Mouse (Mus musculus): Measurements from ENCODE around the gene Sdccag8.

The Sdccag8 gene

DNA sequence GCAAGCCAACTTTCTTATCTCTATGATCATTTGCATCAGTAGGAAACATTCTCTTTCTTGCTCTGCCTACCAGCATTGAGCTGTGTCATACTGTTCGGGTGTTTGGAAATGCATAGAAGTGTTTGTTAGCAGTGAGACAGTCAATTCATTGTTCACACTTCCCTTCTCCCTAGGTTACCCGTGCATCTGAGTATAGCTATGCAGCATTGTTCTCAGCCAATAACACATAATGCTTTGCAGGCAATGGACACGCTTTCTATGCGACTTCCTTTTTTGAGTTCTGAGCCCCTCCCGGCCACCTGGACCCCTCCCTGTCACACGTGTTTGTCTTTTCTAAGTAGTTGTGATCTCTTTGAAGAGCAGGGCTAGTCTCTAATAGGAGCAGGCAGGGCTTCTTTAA is 171.8 kb downstream of the Sdccag8 start:
- DNase-seq (ENCODE audit: low spot score) = no peak

DNA sequence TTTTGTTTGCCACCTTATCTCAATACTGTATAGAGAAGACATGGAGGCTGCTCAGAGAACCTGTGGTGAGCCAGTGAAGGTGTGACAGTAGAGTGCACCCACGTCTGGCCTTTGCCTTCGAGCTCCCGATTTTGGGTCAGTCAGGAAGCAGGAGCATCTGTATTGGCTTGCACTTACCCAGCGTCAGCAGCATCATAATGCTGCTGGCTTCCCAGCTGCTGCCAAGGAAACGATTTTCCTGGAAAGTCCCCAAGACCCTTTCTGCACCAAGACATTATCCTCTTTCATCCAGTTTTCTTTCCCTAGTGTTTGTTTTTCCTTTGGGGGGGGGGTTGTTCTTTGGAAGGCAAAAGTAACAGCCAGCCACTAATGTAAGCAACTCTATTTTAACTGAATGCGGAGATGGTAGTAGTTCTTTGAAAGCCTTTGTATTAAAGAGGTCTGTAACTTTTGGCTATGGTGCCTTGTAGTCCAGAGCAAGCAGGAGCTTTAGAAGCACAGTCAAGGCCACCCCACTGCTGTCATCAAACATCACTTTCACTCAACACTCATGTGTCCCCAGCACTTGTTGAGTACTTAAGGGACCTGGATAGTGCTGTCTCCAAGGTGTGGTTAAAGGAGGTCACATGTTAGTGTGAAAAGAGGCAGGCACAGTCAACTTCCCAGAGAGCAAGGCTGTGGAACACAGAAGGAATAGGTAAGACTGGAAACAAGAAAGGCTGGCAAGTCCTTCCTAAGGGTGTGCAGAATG is 172.7 kb downstream of the Sdccag8 start:
- no peak for DNase-seq (ENCODE audit: low spot score)

DNA sequence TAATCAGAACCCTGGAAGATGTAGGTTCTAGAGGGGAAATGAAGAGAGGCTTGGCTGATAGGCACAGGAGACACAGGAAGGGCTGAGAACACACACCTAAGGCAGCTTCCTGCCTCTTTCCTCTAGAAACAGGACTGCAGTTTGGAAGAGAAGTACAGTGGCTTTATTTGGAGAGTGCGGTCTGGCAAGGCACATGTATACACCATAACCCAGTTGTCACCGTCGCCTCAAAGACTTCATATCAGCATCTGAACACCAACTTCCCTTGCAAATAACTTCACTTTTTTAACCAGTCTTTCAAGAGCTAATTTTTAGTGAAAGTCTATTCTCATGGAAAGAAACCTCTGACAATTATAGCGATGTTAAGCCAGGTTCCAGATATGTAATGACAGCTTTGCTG is 177.0 kb downstream of the Sdccag8 start:
- no peak for DNase-seq (ENCODE audit: low spot score)

DNA sequence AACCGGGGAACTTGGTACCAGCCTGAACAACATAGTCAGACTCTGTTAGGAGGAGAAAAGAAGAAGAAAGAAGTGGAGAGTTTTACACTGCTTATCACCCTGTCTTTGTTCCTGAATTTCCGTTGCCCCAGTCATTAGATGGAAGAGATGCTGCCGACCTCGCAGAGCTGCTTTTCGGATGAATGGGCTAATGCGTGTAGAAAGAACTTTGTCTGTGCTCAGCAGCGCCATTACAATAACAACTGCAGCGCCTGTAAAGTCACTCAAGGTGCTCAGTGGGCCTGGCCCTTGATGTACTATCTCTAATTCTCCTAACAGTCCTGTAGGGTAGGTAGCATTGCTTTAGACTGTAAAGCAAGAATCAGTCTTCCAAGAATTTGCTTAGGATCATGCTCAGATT is 178.1 kb downstream of the Sdccag8 start:
- no peak for DNase-seq (ENCODE audit: low spot score)

DNA sequence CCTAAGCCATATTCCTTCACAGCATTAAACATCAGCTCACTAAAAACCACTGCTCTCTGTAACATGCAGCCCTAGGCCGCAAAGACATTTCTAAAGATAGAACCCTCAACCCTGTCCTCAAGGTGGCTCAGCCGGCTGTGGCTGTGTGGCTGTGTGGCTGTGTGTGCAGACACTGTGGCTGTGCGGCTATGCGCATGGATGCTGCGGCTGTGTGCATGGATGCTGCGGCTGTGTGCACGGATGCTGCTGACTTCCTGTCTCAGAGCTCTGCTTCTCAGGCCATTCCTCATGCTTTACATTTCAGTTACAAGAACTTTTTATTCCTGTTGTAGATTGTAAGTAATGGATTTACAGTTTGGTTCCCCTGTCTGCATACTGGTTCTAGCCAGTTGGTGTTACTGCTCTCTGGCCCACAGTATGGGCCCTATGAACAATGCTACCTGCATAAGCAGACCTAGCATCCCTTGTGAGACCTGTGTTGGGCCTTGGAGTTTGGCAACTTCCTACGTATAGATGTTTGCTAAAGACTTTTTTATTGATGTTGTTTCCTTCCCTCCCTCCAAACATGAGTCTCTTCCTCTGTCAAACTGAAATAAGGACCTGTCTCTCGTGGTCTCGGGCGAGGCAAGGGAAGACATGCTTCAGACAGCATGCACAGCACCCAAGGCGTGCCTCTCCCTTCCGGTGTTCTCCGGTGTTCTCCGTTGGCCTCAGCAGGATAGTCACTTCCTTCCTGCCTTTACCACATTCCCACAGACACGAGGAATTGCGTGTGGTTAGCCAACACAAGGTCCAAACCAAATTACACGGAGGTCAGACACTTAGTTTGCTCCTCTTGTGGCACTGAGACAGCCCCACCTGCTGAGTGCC is 178.9 kb downstream of the Sdccag8 start:
- DNase-seq (ENCODE audit: low spot score) = no peak

DNA sequence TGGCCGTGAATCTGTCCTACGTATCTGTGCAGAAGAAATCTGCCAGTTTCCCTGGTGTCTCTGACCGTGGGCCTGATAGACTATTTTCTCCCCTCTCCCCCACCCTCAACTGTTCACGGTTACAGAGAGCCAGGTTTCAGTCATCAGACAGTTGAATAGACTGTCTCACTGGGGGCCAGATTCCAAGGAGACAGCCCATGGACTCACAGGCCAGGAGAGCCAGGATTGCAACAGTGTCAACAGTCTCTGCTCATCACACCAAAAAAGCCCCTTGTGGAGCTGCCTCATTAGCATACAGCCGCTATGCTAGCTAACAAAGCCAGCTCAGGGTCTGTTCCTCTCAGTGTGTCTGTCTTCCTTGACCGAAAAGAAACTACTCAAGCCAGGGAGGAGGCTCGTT is 179.6 kb downstream of the Sdccag8 start:
- no peak for DNase-seq (ENCODE audit: low spot score)

DNA sequence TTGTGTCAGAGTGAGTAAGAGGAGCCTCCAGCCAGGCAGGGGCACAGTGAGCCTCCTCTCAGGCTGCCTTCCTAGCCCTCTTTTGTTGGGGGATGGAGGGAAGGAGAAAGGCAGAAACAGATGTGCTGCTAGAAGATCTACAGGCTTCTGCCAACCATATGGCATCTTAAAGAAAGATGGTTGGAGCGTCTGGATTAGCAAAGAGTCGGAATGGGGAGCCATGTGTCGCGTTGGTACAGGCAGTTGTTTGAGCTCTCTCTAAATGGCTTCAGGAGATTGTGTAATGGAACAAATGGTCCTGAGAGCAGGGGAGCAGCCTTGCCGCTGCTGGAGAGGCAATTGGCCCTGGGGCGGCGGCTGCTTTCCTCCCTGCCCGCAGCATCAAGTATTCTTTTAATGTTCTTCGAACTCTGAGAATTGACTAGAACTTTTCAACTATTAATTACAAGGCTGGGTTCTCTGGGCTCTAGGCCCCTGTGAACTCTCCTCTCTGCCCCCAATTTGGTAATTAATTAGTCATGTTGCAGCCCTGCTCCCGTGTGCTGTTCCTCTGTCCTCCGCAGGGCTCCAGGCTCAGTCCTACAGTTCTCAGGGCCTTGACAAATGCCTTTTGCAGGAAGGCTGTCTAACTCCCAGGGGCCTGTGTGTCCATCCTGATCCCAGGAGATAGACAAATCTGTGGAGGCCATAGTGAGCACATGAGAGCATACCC is 180.4 kb downstream of the Sdccag8 start:
- no peak for DNase-seq (ENCODE audit: low spot score)

DNA sequence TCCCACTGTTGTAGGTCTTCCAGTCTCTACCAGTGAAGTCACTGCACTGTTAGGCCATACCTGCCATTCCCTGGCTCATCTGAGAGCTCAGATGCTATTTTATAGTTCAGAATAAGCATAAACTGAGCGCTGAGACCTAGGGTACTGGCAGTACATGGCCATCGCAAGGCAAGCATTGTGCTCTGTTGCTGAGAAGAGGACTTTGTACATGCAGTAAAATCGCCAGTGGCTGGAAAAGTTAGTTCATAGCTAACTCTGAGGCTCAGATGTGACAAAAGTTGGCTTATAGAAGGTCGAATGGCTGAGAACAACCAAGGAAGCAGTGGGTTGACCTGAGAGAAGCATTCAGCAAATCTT is 180.9 kb downstream of the Sdccag8 start:
- no peak for DNase-seq (ENCODE audit: low spot score)

DNA sequence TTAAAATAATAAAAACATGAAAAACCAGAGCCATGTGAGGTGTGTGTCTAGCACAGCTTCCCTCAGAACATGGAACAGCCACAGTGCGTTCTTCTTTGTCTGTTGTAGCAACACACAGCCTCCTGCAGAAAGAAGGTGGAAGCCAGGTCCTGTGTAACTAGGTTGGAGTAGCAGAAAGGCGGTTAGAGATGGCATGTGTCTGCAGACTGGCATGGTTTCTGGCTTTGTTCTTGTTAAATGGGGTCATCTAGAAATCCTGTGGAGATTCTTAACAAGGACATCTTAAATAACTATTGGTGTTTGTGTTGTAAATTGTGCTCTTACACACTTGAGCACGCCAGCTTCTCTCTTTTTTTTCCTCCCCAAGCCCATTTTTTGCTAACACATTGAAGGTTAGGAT is 181.7 kb downstream of the Sdccag8 start:
- DNase-seq (ENCODE audit: low spot score) = no peak

DNA sequence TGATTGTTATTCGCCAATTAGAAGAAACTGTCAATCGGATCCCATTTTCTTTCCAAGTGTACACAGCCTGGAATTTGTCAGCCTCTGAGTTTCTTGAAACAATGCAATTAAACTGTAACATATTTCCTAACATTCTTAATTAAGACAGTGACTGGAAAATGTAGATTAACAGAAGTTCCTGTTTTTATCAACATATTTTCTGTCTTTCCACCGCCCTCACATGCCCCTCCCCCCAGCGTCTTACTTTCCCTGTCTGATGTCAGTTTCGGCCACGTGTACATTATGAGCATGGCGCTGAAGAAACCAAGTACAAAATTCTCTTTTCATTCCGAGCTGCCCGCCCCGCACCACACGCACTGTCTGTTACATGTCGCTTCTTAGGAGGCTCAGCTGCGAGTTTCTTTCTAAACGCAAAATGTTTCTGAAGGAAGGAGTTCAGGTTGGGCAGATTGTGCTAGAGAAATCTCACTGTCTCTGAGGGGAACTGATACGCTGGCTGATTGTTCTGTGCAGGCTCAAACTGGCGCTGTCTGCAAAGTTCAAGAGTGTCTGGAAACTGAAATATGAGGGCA is 182.3 kb downstream of the Sdccag8 start:
- DNase-seq (ENCODE audit: low spot score) = no peak

DNA sequence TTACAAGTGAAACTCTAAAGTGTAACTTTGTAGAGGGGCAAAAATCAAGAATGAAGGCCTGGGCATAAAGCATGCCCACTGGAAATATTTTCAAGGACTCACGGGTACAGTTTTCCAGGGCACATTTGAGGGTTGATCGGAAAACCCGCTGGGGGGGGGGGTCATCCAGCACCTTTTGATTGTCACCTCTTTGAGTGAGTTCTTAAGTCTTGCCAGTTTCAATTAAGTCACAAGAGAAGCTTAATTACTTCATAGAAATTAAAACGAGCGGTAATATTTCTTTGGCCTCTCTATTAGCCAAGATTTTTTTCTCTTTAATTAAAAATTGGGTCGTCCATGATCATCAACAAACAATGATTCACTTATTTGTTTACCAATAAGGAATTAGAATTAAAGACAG is 182.8 kb downstream of the Sdccag8 start:
- no peak for DNase-seq (ENCODE audit: low spot score)

DNA sequence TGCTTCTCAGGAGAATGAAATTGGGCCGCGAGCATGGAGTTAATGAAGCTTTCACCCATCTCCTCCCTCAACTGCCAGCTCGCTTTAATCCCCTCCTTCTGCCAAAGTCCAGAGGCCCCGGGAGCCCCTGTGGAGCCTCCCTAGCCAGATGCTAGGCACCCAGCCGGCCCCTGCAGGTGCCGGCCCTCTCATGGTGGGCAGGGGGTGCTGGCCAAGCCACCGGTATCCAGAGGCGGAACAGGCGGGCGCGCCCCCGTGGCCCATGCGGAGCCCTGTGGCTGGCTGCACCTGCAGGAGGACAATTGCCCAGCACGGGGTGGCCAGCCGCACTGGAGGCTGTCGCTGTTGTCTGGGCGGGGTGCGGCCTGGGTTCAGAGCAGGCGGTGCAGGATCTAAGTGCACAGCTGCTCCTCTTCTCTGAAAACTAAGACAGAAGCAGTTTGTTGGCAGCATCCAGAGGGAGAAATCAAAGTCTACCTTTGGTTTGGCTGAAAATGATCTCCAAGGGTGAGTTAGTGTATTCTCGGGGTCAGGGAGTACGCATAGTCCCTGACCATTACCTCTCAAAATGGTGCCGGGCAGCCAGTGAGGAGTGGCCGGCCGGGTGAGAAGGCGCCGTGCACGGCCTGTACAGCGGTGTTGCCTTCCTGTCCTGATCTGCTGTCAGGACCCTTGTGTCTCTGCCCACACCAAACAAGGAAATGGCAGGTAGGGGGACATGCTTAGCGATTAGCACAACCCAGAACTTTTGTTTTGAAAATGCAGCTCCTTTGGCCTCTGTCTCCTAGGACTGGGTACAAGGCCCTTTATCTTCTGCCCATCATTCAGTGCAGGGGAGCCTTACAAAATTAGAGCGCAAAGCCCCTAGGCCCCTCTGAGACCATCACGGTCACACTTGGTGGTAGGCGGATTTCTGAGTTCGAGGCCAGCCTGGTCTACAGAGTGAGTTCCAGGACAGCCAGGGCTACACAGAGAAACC is 183.5 kb downstream of the Sdccag8 start:
- no peak for DNase-seq (ENCODE audit: low spot score)

DNA sequence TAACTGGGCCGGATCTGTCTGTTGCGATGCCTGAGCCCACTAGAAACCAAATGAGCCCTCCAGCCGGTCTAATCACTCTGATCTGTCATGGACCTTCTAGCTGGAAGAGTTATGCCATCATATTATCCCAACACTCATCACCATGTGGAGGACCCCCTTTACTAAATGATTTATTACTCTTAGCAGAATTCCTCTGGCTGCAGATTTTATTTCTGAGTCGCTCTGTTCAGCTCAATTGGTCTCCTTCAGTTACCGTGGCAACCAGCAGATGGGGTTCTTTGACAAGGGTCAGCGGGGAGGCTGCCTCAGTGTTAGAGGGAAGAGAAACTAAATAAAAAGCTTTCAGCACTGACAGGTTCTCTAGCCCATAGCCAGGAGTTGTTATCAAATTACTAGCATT is 184.6 kb downstream of the Sdccag8 start:
- no peak for DNase-seq (ENCODE audit: low spot score)

DNA sequence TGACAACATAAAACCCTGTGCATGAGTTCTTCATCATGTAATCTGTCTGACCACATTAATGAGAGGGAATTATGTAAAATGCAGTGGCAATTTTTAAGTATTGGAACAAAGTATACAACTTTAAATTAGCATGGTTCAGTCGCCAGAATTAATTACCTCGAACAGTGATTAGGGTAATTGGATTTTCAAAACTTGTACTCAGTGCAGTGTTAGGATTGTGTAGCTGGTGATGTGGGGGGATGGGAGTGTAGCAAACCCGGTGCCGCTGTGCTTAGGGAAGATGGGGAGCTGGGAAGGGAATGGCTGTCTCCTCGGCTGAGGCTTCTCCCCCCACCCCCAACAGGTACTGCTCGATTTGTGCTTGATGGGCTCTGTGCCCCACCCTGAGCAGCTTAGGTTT is 188.5 kb downstream of the Sdccag8 start:
- DNase-seq (ENCODE audit: low spot score) = no peak

DNA sequence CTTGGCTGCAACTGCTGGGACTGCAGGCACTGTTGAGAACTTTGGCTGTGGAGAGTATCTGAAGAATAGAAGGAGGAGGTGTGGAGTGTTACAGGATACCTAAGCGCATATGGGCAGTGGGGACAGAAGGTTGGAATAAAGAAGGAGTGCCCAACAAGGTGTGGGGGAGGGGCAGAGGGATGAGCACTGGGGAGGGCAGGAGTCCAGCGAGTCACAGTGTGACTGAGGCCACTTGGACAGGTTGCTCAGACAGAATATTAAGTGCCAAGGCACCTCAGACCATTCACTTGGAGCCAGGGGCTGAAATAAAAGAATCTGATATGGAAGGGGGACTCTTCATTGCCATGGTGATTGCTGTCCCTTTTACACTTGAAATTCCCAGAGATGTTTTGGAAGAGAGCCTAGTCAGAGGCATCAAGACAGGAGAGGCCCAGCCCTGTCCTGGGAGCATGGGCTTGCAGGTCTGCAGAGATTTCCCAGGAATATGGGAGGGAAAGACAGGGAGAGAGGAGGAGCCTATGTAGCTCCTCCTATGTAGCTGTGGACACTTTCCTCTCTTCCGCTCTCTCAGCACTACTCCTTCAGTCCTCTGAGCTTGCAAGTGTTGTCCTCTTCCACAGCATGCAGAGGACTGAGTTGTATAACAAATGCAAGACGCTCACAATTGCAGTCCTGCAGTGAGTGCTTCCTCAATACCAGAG is 189.7 kb downstream of the Sdccag8 start:
- DNase-seq (ENCODE audit: low spot score) = no peak

DNA sequence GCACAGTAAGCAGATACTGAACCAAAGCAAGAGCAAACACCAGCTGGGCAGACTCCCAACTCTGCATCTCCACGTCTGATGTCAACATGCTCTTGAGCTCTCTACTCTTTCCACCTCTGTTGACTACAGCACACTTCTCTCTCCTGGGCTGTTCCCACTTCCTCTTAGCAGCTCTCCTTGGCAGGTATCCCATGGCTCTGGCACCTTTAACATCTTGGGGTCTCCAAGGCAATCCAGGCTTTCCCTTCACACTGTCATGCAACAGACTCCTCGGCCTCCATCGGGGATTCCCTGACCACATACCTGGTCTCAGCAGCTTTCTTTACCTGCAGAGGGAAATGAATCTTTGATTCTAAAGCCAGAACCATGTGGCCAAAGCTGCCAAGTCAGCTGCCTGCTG is 192.9 kb downstream of the Sdccag8 start:
- DNase-seq (ENCODE audit: low spot score) = no peak

DNA sequence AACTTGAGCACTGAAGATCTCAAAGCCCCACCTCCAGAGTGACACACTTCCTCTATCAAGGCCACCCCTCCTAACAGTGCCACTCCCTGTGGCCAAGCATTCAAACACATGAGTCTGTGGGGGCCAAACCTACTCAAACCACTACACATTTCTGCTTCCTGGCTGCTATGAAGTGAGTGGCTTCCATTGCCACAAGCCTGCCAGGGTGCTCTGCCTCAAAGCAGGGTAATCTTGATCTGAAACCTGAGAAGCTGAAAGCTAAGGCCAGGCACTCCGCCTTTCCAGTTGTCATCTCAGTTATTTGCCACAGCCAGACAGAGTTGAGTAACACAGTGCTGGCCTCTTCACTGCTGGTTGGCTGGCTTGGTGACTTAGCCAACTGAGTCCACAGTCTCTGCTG is 194.3 kb downstream of the Sdccag8 start:
- DNase-seq (ENCODE audit: low spot score) = no peak

DNA sequence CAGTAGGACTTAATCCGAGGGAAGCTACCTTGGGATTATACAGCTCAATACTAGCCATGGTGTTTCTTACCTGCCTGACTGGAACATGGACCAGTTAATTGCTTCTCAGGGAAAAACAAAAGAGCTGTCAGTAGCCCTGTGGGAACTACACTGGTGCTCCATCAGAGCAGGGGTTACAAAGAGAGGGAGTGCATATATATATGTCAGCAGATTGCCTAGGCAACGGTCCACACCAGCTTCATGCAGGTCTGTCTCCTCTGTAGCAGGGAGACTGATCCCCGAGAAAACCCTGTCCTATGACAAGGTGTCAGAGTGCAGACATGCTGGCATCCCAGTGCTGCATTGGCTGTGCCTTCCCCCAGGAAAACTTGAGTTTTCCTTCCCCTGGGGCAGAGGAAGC is 195.6 kb downstream of the Sdccag8 start:
- DNase-seq (ENCODE audit: low spot score) = no peak

DNA sequence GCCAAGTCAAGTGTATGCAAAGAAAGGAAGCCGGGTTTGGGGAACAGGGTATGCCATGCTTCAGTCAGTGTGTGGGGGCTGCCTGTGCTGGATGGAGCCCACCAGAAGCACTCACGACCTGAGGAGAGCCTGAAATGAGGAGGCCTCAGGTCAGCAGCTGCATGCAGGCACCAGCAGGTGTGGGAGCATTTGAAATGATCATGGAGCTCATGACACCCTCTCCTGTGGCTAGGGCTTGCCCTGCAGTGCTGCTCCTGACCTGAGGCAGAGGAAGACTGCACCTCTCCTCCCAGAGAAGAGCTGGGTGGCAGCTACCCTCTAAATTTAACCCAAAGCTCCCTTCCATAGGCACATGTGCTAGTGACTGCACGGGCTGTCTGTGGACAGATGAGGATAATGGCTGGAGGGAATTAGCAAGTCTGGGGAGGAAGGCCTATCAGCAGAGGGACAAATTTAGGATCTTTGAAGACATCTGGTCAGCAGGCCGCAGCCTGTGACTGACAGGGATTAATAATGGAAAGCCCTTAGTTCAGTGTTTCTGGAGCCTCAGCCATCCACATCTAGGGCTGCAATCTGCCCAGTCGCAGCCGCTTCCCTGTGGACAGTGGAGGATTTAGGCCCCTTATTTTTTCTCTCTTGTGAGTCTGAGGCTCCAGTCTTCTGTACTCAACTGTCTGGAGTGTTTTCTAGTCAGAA is 196.3 kb downstream of the Sdccag8 start:
- DNase-seq (ENCODE audit: low spot score) = no peak

DNA sequence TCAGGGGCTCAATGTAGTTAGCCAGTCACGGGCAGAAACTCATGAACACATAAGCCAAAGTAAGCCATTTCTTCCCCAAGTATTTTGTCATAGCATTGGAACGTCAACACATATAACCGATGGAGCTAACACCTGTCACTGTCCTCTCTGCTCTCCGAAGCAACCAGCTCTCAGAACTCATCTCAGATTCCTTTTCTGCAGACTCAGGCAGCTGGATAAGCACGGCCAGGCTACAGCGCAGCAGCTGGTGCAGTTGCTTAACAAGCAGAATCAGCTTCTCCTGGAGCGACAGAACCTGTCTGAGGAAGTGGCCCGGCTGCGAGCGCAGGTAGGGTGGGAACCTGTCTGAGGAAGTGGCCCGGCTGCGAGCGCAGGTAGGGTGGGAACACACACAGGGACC is 197.2 kb downstream of the Sdccag8 start:
- DNase-seq (ENCODE audit: low spot score) = no peak
